Mouse (Mus musculus): ENCODE measurements around the gene Cnbd2. TPM values are rescaled to one million over a fixed set of nuclear protein-coding genes. Genes with fewer than 3 reads are reported as not detected.
"Not testable (repeated sequence)": the region's sequence is repeated elsewhere in the genome, so short reads cannot be mapped to it uniquely, and the experiment has no call there.

Gene Cnbd2
- total and polyA plus RNA-seq, 3 experiments = 0.59 to 2.2 (median 1.7) TPM

- DNase-seq = peak; percentile 84
These were observed 80.5 kb downstream of the Cnbd2 start for GRCm38 (mm10) chr2:156392461-156393154.

GRCm38 (mm10) chr2:156393155-156393828, 81.2 kb downstream of the Cnbd2 start:
- DNase-seq = no peak

DNA sequence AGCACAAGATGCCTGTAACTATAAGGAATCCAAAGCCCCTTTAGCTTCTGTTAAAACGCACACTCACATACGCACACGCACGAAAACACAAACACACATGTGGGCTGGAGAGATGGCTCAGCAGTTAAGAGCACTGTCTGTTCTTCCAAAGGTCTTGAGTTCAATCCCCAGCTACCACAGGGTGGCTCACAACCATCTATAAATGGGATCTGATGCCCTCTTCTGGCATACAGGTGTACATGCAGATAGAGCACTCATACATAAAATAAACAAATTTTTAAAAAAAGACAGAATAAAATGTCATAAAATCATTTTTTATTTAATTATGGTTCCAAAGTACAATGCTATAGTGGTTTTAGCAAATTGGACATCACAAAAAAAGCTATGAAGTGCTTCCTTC, 82.2 kb downstream of the Cnbd2 start:
- DNase-seq = no peak

- DNase-seq = no peak
These were observed 84.0 kb downstream of the Cnbd2 start for GRCm38 (mm10) chr2:156396096-156396495.

DNA sequence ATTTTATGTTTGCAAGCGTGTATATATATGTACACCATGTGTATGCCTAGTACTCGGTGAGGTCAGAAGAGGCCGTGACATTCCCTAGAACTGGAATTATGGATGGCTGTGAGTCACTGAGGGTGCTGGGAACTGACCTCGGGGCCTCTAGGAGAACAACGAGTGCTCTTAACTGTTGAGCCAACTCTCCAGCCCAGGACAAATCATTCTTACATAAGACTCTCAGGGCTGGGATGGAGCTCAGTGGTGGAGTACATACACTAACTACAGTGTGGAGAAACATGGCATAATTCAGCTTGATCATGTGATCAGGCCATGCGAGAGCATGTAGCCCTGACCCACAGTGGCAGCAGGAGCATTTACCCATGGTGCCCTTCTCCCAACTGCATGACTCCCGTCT, 85.9 kb downstream of the Cnbd2 start:
- no peak for DNase-seq

DNA sequence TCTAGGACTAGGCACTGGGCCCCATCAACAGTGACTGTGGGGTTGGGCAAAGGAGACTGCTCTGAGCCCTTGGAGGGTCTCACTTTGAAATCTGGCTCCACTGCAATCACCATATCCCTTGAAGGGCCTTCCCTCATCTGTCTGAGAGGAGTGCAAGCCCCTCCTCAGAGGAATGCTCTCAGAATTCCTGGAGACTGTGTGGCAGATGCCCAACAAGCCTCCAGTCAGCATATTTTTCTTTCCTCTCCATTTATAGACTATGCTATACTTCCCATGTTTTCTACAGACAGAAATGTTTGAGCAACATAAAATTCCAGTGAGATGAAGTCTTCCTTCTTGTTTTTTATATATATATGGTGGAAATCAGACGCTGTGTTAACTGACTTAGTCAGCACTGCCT, 87.4 kb downstream of the Cnbd2 start:
- no peak for DNase-seq

DNA sequence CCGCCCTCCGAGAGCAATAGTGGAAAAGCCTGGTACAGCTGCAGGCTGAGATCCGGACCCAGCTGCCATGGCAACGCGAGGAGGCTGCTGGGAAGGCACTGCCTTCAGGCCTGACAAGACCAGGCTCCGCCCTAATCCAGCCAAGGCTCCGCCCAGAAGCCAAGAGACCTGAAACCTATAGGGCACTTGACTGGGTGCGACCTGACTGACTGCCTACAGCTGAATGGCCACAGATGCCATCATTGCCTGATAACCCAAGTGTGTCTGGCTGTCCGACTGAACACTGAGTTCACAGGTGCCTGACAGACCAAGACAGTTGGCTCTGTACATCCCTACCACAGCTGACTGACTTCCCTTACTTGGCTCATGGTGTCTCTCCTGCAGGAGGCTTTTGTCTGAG, 89.2 kb downstream of the Cnbd2 start:
- no peak for DNase-seq

DNA sequence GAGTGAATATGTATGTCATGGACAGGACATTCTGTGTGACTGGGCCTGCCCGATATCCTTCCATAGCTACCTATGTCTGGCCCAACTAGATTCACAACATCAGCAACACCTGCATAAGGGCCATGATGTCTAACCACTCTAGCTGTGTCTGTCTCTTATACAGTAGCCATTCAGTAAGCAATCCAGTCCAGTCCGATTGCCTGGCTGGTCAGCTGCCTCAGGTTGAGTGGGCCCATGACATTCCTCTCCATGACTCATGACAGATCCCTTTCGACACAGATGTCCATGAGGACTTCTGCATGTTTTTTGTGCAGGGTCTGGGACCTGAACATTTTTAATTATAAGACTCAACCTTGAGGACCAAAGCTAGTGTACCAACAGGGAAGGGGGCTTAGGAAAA, 89.9 kb downstream of the Cnbd2 start:
- no peak for DNase-seq

- no peak for DNase-seq
These were observed 94.9 kb downstream of the Cnbd2 start for GRCm38 (mm10) chr2:156406987-156407386.

DNA sequence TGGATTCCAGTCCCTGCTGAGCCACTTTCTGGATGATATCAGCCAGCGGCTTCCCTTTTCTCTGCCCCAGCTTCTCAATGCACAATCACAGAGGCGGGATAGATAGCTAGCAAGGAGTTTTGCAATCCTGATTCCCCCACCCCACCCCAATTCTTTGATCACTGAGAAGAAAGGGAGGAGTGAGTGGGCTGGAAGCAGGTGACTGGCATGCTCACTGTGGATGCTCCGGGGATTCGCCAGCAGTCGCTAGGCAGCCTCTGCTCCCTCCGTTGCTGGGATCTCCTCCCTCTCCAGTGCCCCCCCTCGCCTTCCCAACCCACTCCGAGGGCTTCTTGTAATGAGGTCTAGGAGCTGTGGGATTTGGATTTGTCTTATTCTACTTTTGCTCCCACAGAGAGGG, 96.1 kb downstream of the Cnbd2 start:
- no peak for DNase-seq

GRCm38 (mm10) chr2:156411348-156411747, 99.2 kb downstream of the Cnbd2 start:
- DNase-seq = not testable (repeated sequence)

GRCm38 (mm10) chr2:156414996-156415395, 102.9 kb downstream of the Cnbd2 start:
- DNase-seq = no peak

- DNase-seq = peak; percentile 76
These were observed 103.6 kb downstream of the Cnbd2 start for GRCm38 (mm10) chr2:156415674-156416073.

DNA sequence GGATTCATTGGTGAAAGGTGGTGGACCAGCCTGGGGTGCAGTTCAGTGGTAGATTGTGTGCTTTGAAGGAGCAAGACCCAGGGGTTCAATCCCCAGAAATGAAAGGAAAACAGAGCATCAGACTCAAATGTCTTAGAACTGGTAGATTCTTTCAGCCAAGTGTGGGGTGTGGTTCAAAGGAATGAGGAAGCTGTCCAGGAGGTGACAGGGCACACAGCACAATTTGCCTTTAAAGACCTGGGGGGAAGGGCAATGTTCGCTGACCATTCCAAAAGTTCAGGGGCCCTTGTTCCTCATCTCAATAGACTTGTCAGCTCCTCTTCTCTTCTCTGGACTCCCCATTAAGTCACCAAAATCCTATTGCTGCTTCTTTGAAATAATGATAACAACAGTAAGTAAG, 105.1 kb downstream of the Cnbd2 start:
- DNase-seq = no peak

DNA sequence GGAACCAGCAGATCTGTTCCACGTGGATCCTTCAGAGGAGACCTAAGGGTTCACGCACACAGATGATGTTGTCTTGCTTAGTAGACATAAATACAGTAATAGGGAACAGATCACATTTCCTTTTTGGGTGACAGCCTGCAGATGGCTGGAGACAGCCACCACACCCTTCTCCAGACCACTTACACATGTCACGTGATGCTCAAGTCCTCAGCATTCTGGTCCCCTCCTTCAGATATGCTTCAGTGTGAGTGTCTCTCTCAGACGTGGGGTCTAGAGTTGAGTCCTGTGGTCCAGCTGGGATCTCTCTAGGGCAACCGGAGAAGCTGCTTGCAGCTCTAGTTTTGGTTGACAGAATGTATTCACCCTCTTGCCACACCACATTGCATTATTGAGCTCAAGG, 106.4 kb downstream of the Cnbd2 start:
- no peak for DNase-seq

DNA sequence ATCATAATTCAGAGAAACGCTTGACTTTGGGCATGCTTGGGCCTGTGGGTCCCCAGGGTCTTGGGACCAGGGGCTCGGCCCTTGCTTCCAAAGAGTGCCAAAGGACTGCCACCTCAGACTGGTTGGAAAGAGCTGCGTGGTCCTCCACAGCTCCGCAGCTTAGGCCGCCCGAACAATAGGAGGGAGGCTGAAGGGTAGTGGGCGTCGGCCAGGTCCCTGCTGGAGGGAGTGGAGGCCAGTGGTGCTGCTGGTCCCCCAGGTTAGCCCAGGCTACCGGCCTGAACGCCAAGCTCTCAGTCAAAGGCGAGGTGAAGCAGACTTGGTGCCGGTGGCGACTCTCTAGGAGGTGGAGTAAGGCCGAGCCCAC, 108.2 kb downstream of the Cnbd2 start:
- no peak for DNase-seq

DNA sequence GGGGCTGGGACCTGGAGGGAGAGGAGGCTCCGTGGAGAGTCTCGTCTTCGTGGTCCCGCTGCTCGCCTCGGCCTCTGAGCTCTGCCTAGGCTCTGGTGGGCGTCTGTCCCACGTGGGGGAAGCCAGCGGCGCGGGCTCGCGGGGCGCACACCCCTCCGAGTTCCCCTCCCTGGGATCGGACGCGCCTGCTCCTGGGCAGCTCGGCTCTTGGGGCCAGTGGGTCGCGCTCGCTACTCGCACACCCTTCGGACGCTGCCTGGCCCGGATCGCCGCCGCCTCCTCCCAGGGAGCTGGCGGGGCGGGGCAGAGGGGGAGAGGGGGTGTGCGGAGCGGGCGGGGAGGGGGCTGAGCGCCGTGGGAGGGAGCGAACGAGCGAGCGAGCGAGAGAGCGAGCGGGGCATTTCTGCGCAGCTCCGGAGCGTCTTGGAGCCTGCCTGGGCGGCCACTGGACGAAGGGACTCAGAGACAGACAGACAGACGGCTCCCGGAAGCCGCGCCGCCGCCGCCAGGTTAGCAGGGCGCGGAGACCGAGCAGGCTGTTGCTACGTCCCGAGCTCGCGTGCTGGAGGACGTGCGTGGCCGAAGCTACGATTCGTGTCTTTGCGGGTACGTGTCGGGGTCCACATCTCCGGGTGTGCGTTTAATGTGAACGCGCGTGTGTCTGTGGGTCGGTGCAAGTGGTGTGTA, 108.7 kb downstream of the Cnbd2 start, which contains the start of gene Epb41l1:
Gene Epb41l1 (plus strand): TSS at position 216 of the 687 bp plus-strand sequence.
- peak; percentile 89 for DNase-seq

DNA sequence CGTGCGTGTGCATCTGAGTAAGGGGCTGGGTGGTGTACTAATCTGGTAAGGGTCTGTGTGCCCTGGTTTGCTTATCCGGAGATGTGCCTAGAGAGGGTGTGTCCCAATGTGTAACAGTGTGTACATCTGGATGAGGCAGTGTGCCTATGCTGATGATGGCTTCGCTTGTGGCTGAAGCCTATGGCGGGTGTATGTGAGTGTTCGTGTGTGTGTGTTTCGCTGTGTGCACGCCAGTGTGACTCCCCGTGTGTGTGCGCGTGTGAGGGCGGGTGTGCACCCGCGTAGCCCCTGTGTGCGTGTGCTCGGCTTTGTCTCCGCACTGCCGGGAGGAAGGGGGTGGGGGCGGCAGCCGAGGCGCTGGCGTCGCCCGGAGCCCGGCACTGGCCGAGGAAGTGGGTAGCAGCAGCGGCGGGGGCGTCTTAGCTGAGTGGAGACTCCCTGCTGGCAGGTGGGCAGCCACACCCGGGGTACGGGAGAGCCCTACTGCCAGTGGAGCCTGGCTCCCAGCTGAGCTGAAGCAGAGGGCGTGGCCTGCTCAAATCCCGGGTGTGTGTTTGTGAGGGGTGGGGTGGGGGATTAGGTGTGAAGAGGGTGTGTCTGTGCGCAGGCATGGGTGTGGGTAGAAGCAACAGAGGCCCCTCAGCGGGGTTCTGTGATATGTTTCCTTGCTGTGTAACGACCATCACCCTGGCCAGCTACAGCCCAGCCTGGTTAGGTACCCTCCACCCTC, 109.4 kb downstream of the Cnbd2 start:
- peak; percentile 68 for DNase-seq

DNA sequence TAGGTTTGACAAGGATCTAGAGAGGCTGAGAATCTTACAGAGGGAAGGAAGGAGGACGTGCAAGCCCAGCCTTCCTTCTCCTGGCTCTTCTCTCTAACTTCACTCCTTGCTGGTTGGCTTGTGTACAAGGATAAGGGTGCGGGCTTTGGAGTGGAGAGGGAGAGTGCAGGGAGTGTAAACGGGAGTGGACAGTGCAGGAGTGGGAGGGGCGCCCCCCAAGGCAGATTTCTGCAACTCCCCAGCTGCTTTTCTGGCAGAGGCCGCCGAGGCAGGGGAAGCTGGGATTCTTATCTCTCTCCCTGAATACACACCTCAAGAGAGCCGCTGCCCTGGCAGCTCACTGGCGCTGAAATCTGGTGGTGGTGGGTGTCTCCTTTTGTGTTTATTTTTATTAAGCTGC, 110.5 kb downstream of the Cnbd2 start:
- DNase-seq = no peak

GRCm38 (mm10) chr2:156423672-156424071, 111.6 kb downstream of the Cnbd2 start:
- no peak for DNase-seq
